Mouse (Mus musculus) MEL (cell line): ENCODE measurements around the gene Catip. TPM values are rescaled to one million over a fixed set of nuclear protein-coding genes. Genes with fewer than 3 reads are reported as not detected.

Source experiments
- DNase-seq: peaks from one replicate; pipeline ENCODE4 v3.0.0; 2011; ENCODE audit warnings: low read depth, low spot score
- H3K27ac ChIP-seq: 2 replicates; pipeline ENCODE4 v1.5.1; 2012; ENCODE audit warnings: low read depth, mild to moderate bottlenecking, control low read depth, low read length, moderate library complexity; ENCODE audit not compliant: control insufficient read depth
- H3K27me3 ChIP-seq, 2 experiments: fragments of 150-350 bp in 1 of 2; sonication (generic) in 1 of 2; 2 replicates each; pipeline ENCODE4 v1.6.1; 2012; ENCODE audit warnings: low read length in 2 of 2, mild to moderate bottlenecking in 2 of 2, improper control_type of control experiment in 1 of 2, moderate library complexity in 1 of 2; ENCODE audit not compliant: insufficient read depth in 2 of 2, control insufficient read depth in 1 of 2
- H3K36me3 ChIP-seq, 2 experiments: 2 replicates each; pipeline ENCODE4 v1.6.1; 2012 to 2014; ENCODE audit warnings: low read length in 2 of 2, improper control_type of control experiment in 1 of 2, inconsistent platforms in 1 of 2, mild to moderate bottlenecking in 1 of 2; ENCODE audit not compliant: insufficient read depth in 2 of 2, control insufficient read depth in 1 of 2
- H3K4me1 ChIP-seq, 2 experiments: fragments of 150-350 bp in 1 of 2; sonication (generic) in 1 of 2; 2 replicates each; pipeline ENCODE4 v1.6.1; 2012; ENCODE audit warnings: low read length in 2 of 2, improper control_type of control experiment in 1 of 2, mild to moderate bottlenecking in 1 of 2; ENCODE audit not compliant: insufficient read depth in 2 of 2, control insufficient read depth in 1 of 2
- H3K4me3 ChIP-seq, 2 experiments: fragments of 150-350 bp in 1 of 2; sonication (generic) in 1 of 2; 2 replicates each; pipeline ENCODE4 v1.5.1; 2012; ENCODE audit warnings: low read depth in 2 of 2, low read length in 2 of 2, mild to moderate bottlenecking in 2 of 2, moderate library complexity in 2 of 2, control low read depth in 1 of 2, improper control_type of control experiment in 1 of 2; ENCODE audit not compliant: control insufficient read depth in 1 of 2, insufficient read depth in 1 of 2
- H3K79me2 ChIP-seq: 2 replicates; pipeline ENCODE4 v1.6.1; 2012; ENCODE audit warnings: mild to moderate bottlenecking, low read length, moderate library complexity; ENCODE audit not compliant: control insufficient read depth, poor library complexity, insufficient read depth
- H3K9ac ChIP-seq: 2 replicates; pipeline ENCODE4 v1.6.1; 2012; ENCODE audit warnings: low read depth, mild to moderate bottlenecking, control low read depth, low read length, moderate library complexity; ENCODE audit not compliant: control insufficient read depth, poor library complexity, severe bottlenecking
- H3K9me3 ChIP-seq: fragments of 150-350 bp; sonication (generic); replicated peaks from 2 replicates; pipeline ENCODE4 v1.6.1; 2012; ENCODE audit warnings: mild to moderate bottlenecking, low read length, improper control_type of control experiment, moderate library complexity; ENCODE audit not compliant: insufficient read depth
- BHLHE40 ChIP-seq: IDR thresholded peaks from 2 replicates; pipeline ENCODE4 v1.6.1; 2012; ENCODE audit warnings: low read depth, mild to moderate bottlenecking, inconsistent platforms, low read length, improper control_type of control experiment, borderline replicate concordance
- GATA1 ChIP-seq: IDR thresholded peaks from 2 replicates; pipeline ENCODE4 v1.6.1; 2011; ENCODE audit warnings: low read depth, low read length, improper control_type of control experiment
- JUND ChIP-seq: IDR thresholded peaks from 2 replicates; pipeline ENCODE4 v1.6.1; 2011; ENCODE audit warnings: low read depth, mild to moderate bottlenecking, improper control_type of control experiment, low read length
- KAT2A ChIP-seq: conservative IDR thresholded peaks from 2 replicates; pipeline ENCODE4 v1.6.1; 2012; ENCODE audit warnings: low read depth, low read length, improper control_type of control experiment, inconsistent platforms
- MAFK ChIP-seq: IDR thresholded peaks from 2 replicates; pipeline ENCODE4 v1.6.1; 2011; ENCODE audit warnings: low read depth, mild to moderate bottlenecking, low read length, improper control_type of control experiment, borderline replicate concordance
- MAX ChIP-seq: IDR thresholded peaks from 2 replicates; pipeline ENCODE4 v1.6.1; 2011; ENCODE audit warnings: low read length, improper control_type of control experiment
- MYB ChIP-seq: IDR thresholded peaks from 2 replicates; pipeline ENCODE4 v1.6.1; 2011; ENCODE audit warnings: mild to moderate bottlenecking, low read depth, low read length, improper control_type of control experiment
- NRF1 ChIP-seq: IDR thresholded peaks from 2 replicates; pipeline ENCODE4 v1.6.1; 2014; ENCODE audit warnings: low read depth, mild to moderate bottlenecking, inconsistent platforms, low read length, improper control_type of control experiment, moderate library complexity; ENCODE audit not compliant: poor library complexity, insufficient read depth, severe bottlenecking
- POLR2A ChIP-seq, 2 experiments: IDR thresholded peaks; 2 replicates each; pipeline ENCODE4 v1.6.1; 2011 to 2012; ENCODE audit warnings: low read length in 2 of 2, mild to moderate bottlenecking in 2 of 2, control low read depth in 1 of 2, improper control_type of control experiment in 1 of 2, low read depth in 1 of 2, moderate library complexity in 1 of 2; ENCODE audit not compliant: control insufficient read depth in 1 of 2, insufficient read depth in 1 of 2, poor library complexity in 1 of 2
- SMC3 ChIP-seq: IDR thresholded peaks from 2 replicates; pipeline ENCODE4 v1.6.1; 2011; ENCODE audit warnings: low read depth, low read length, improper control_type of control experiment
- TBP ChIP-seq: IDR thresholded peaks from 2 replicates; pipeline ENCODE4 v1.8.0; 2011; ENCODE audit warnings: low read depth, low read length, improper control_type of control experiment
- UBTF ChIP-seq: IDR thresholded peaks from 2 replicates; pipeline ENCODE4 v1.6.1; 2012; ENCODE audit warnings: low read depth, mild to moderate bottlenecking, inconsistent platforms, low read length, improper control_type of control experiment, moderate library complexity, borderline replicate concordance; ENCODE audit not compliant: insufficient read depth
- ZMIZ1 ChIP-seq: IDR thresholded peaks from 2 replicates; pipeline ENCODE4 v1.6.1; 2012; ENCODE audit warnings: low read depth, mild to moderate bottlenecking, inconsistent platforms, low read length, improper control_type of control experiment, moderate library complexity
- polyA plus RNA-seq, 2 experiments: library from polyadenylated mRNA; stranded (reverse) in 1 of 2; unstranded in 1 of 2; fragments of >175 nt in 1 of 2; fragments of >200 nt in 1 of 2; gene quantifications; 2 replicates each; pipeline versions ENCODE4 v1.2.1 to v1.2.4; 2012; ENCODE audit warnings: low replicate concordance in 2 of 2, low read depth in 1 of 2; ENCODE audit not compliant: insufficient read length in 2 of 2, insufficient read depth in 1 of 2, missing spikeins in 1 of 2
- total RNA-seq: library from RNA; depleted of rRNA; stranded (reverse); fragments of 300-350 nt; gene quantifications from 2 replicates; pipeline ENCODE4 v1.2.3, GENCODE M21; 2012

The Catip gene
- total and polyA plus RNA-seq, 3 experiments: 0.08 TPM; not detected in 1

DNA sequence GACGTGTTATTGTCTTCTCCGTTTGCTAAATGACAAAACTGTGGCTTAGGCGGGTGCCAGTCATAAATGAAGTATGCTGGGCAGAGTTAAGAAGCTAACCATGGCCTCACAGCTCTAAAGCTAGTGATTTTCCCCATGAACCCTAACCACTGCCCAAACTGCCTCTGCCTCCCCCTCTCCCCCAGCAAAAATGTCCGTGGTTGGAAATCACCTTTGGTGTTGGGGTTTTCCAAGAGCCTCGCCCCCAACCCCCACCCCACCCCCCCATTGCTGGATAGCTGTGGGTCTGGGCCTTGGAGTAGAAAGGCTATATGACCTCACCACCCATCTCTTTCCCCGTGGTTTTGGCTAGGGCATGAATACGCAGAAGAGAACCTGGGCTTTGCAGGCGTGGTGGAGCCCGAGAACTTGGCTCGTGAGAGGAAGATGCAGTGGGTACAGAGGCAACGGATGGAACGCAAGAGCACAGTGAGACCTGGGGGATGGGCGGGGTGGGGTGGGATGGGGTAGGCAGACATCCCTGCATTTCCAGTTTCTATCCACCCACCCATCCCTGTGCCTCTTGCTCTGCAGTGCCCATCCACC, 10.6 kb upstream of the Catip start (continued):
- TF ChIP-seq NRF1 (no peak), SMC3 (no peak)

DNA sequence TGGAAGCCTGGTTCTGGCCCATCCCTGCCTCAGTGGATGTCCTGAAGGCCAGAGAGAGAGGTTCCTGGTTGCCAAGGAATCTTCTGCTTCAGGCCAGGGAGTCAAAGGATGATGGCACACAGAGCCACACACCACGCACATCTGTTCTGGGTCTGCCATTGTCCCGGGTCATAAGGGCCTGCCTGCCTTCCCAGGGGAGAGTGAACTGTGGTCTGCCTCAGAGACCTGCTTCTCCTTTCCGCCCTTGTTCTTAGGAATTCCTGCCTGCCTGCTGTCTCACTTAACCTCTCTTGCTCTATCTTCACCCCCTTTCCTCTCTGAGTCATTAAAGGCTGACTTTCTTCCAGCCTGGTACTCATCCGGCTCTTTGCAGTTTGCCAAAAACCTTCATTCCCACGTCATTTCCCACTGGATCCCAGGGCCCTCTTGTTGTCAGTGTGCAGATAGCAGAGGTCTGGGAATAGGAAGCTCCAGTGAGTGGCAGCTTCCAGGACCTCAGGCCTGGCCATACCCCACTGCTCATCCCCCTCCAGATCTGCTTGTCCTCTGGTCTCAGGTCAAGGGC, 9.3 kb upstream of the Catip start:
- Histone ChIP-seq H3K36me3 (no peaks in the 10 kb centered on the region), H3K27me3 (no peaks in the 10 kb centered on the region), H3K4me3 (no peak overlapping the region), H3K4me1 (no peaks in the 10 kb centered on the region), H3K27ac (no peak overlapping the region), H3K9ac (no peak overlapping the region), H3K9me3 (no peaks in the 10 kb centered on the region), H3K79me2 (no peaks in the 10 kb centered on the region)
- no peak for DNase-seq
- TF ChIP-seq GATA1: no peak
- TF ChIP-seq MYB: no peak
- no peak for TF ChIP-seq MAFK
- no peak for TF ChIP-seq JUND
- no peak for TF ChIP-seq TBP
- no peak for TF ChIP-seq BHLHE40
- TF ChIP-seq, all 39 proteins: peak for 0

DNA sequence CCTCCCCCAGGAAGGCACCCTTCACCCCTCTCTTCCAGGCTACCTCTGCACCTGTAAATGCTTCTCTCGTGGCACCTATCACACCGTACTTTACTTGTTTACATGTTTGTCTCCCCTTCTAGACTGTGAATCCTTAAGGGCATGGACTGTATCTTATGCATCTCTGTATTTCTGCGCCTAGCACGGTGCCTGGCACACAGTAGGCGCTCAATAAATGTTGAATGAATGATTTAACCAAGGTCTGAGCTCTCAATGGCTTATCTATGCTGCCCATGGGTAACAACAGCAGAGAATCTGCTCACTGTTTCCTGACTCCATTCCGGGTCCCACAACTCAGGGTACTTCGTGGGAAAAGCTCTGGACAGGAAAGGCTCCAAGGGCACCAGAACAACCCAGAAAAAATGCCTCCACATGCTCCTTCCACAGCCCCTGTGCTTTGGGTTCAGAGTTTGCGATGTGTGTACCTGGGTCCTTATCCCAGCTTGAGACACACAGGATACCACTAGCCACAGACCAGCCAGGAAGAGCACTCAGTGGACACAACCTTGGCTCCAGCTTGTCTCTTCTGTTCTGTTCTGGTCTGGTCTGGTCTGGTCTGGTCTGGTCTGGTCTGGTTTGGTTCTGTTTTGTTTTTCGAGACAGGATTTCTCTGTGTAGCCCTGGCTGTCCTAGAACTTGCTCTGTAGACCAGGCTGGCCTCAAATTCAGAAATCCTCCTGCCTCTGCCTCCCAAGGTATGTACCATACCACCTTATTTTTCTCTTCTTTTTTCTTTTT, 8.3 kb upstream of the Catip start:
- H3K9me3 ChIP-seq: no peaks in the 10 kb centered on the region

More for the DNA sequence above, 8.3 kb upstream of the Catip start:
- no peaks in the 10 kb centered on the region for H3K36me3 ChIP-seq
- DNase-seq: no peak
- no peak overlapping the region for H3K4me3 ChIP-seq
- H3K9ac ChIP-seq: no peak overlapping the region
- no peaks in the 10 kb centered on the region for H3K4me1 ChIP-seq
- TF ChIP-seq GATA1 (no peak), POLR2A (IDR thresholded peaks at IDR 0.05; ENCODE audit: control insufficient read depth in 1 of 2, insufficient read depth in 1 of 2, low read depth in 1 of 2, low read length in 2 of 2, poor library complexity in 1 of 2) (no peak), MAX (no peak), JUND (no peak), KAT2A (no peak), UBTF (no peak), SMC3 (no peak), ZMIZ1 (no peak)
- H3K79me2 ChIP-seq: no peaks in the 10 kb centered on the region
- no peaks in the 10 kb centered on the region for H3K27me3 ChIP-seq
- no peak overlapping the region for H3K27ac ChIP-seq
